Mouse (Mus musculus) forebrain, embryonic 10.5 days (tissue): ENCODE data around the gene Atoh8. TPM values are rescaled to one million over a fixed set of nuclear protein-coding genes. Genes with fewer than 3 reads are reported as not detected.

ENCODE experiments used
- DNase-seq: peaks from one replicate; pipeline ENCODE4 v3.0.0-alpha.2; 2017; ENCODE audit warnings: low spot score; ENCODE audit errors: extremely low spot score
- H3K27ac ChIP-seq: fragments of 300-500 bp; sonication (generic); 2 replicates; pipeline ENCODE4 v1.5.1; 2016; ENCODE audit warnings: mild to moderate bottlenecking
- H3K27me3 ChIP-seq: fragments of 300-500 bp; sonication (generic); 2 replicates; pipeline ENCODE4 v1.6.1; 2016; ENCODE audit warnings: mild to moderate bottlenecking; ENCODE audit not compliant: poor library complexity, severe bottlenecking
- H3K36me3 ChIP-seq: fragments of 300-500 bp; sonication (generic); replicated peaks from 2 replicates; pipeline ENCODE4 v1.6.1; 2016; ENCODE audit warnings: mild to moderate bottlenecking, moderate library complexity
- H3K4me1 ChIP-seq: fragments of 300-500 bp; sonication (generic); 2 replicates; pipeline ENCODE4 v1.6.1; 2016
- H3K4me3 ChIP-seq: fragments of 300-500 bp; sonication (generic); 2 replicates; pipeline ENCODE4 v1.5.1; 2016; ENCODE audit warnings: mild to moderate bottlenecking, moderate library complexity
- H3K9me3 ChIP-seq: fragments of 300-500 bp; sonication (generic); 2 replicates; pipeline ENCODE4 v1.6.1; 2016; ENCODE audit warnings: mild to moderate bottlenecking, moderate library complexity
- WGBS: fragments of 180-500 bp; shearing (Covaris S2); methylation state at CpG from one replicate; pipeline ENCODE4 v1.1.7; 2016; 5-methylcytosine and 5-hydroxymethylcytosine counted together
- polyA plus RNA-seq: library from polyadenylated mRNA; unstranded; fragments of >200 nt; fragmentation: Nextera tagmentation; extraction: Ambion mirVana; gene quantifications from 2 replicates; pipeline ENCODE4 v1.2.1, GENCODE M21; 2016

Atoh8 gene
- polyA plus RNA-seq, 1 experiment from 2014 or later = 11.2 TPM

- peaks cover 7% of the 10 kb centered on the region for H3K4me1 ChIP-seq
- no peak for DNase-seq
- no peak overlapping the region for H3K4me3 ChIP-seq
- H3K36me3 ChIP-seq = no peaks in the 10 kb centered on the region
- 87% methylated on average over 5 of the region's 5 CpGs for WGBS
- no peaks in the 10 kb centered on the region for H3K9me3 ChIP-seq
- no peak overlapping the region for H3K27ac ChIP-seq
- H3K27me3 ChIP-seq = 0 out of 2 replicates have a peak, but pooled peaks cover 3% of the 10 kb centered on the region
Observed at GRCm38 (mm10) chr6:72270258-72270657, 34.9 kb upstream of the Atoh8 start.

- Histone ChIP-seq H3K4me1 (peaks cover 7% of the 10 kb centered on the region), H3K9me3 (no peaks in the 10 kb centered on the region), H3K36me3 (no peaks in the 10 kb centered on the region), H3K27ac (no peak overlapping the region), H3K4me3 (no peak overlapping the region), H3K27me3 (0 out of 2 replicates have a peak, but pooled peaks cover 3% of the 10 kb centered on the region)
- WGBS = 80% methylated on average over 9 of the region's 9 CpGs
- DNase-seq = no peak
Observed at GRCm38 (mm10) chr6:72268149-72268847, 32.9 kb upstream of the Atoh8 start.

GRCm38 (mm10) chr6:72265664-72266063, 30.3 kb upstream of the Atoh8 start:
- no peaks in the 10 kb centered on the region for H3K9me3 ChIP-seq
- DNase-seq = no peak
- no peak overlapping the region for H3K4me3 ChIP-seq
- H3K27ac ChIP-seq = no peak overlapping the region
- no peaks in the 10 kb centered on the region for H3K36me3 ChIP-seq
- peaks cover 11% of the 10 kb centered on the region for H3K4me1 ChIP-seq
- H3K27me3 ChIP-seq = 0 out of 2 replicates have a peak, but pooled peaks cover 3% of the 10 kb centered on the region
- 82% methylated on average over 6 of the region's 6 CpGs for WGBS

- Histone ChIP-seq H3K4me3 (no peak overlapping the region), H3K4me1 (peaks cover 11% of the 10 kb centered on the region), H3K27ac (no peak overlapping the region), H3K36me3 (no peaks in the 10 kb centered on the region), H3K27me3 (peaks cover 12% of the 10 kb centered on the region; the same call in 1 of the 2 replicates), H3K9me3 (no peaks in the 10 kb centered on the region)
- WGBS = 70% methylated on average over 5 of the region's 5 CpGs
- no peak for DNase-seq
Observed at GRCm38 (mm10) chr6:72263679-72264265, 28.4 kb upstream of the Atoh8 start.

- Histone ChIP-seq H3K27ac (no peak overlapping the region), H3K9me3 (no peaks in the 10 kb centered on the region), H3K4me1 (peaks cover 4% of the 10 kb centered on the region; the same call in 1 of the 2 replicates), H3K36me3 (no peaks in the 10 kb centered on the region), H3K27me3 (peaks cover 12% of the 10 kb centered on the region; the same call in 1 of the 2 replicates), H3K4me3 (no peak overlapping the region)
- no peak for DNase-seq
- 82% methylated on average over 12 of the region's 12 CpGs for WGBS
Observed at GRCm38 (mm10) chr6:72261683-72262320, 26.4 kb upstream of the Atoh8 start.

GRCm38 (mm10) chr6:72260981-72261682, 25.8 kb upstream of the Atoh8 start:
- peaks cover 8% of the 10 kb centered on the region; the same call in 1 of the 2 replicates for H3K27me3 ChIP-seq
- H3K36me3 ChIP-seq = no peaks in the 10 kb centered on the region
- H3K4me3 ChIP-seq = no peak overlapping the region
- DNase-seq = peak; percentile 88
- no peak overlapping the region for H3K27ac ChIP-seq
- WGBS = 33% methylated on average over 19 of the region's 19 CpGs
- peaks cover 4% of the 10 kb centered on the region; the same call in 1 of the 2 replicates for H3K4me1 ChIP-seq
- H3K9me3 ChIP-seq = no peaks in the 10 kb centered on the region

- no peak for DNase-seq
- Histone ChIP-seq H3K4me1 (peaks cover 9% of the 10 kb centered on the region), H3K4me3 (no peak overlapping the region), H3K27me3 (peaks cover 8% of the 10 kb centered on the region; the same call in 1 of the 2 replicates), H3K9me3 (no peaks in the 10 kb centered on the region), H3K27ac (no peak overlapping the region), H3K36me3 (no peaks in the 10 kb centered on the region)
- WGBS = 75% methylated on average over 7 of the region's 7 CpGs
Observed at GRCm38 (mm10) chr6:72259474-72259873, 24.1 kb upstream of the Atoh8 start.

- H3K4me1 ChIP-seq = peaks cover 9% of the 10 kb centered on the region
- no peak overlapping the region for H3K4me3 ChIP-seq
- 81% methylated on average over 6 of the region's 6 CpGs for WGBS
- H3K9me3 ChIP-seq = no peaks in the 10 kb centered on the region
- no peak overlapping the region for H3K27ac ChIP-seq
- H3K36me3 ChIP-seq = no peaks in the 10 kb centered on the region
- peaks cover 8% of the 10 kb centered on the region; the same call in 1 of the 2 replicates for H3K27me3 ChIP-seq
- DNase-seq = no peak
Observed at GRCm38 (mm10) chr6:72255294-72255693, 19.9 kb upstream of the Atoh8 start.

- DNase-seq = no peak
Observed at GRCm38 (mm10) chr6:72254588-72255075, 19.3 kb upstream of the Atoh8 start.

GRCm38 (mm10) chr6:72253911-72254587, 18.7 kb upstream of the Atoh8 start:
- H3K27ac ChIP-seq = peak overlapping the region; percentile 20; the same call in 1 of the 2 replicates
- WGBS = 88% methylated on average over 4 of the region's 4 CpGs
- H3K36me3 ChIP-seq = no peaks in the 10 kb centered on the region

More at GRCm38 (mm10) chr6:72254588-72255075, 19.3 kb upstream of the Atoh8 start:
- H3K27ac ChIP-seq = peak overlapping the region; percentile 20; the same call in 1 of the 2 replicates
- H3K9me3 ChIP-seq = no peaks in the 10 kb centered on the region
- peaks cover 9% of the 10 kb centered on the region for H3K4me1 ChIP-seq
- WGBS = 61% methylated on average over 10 of the region's 10 CpGs
- no peak overlapping the region for H3K4me3 ChIP-seq
- H3K36me3 ChIP-seq = no peaks in the 10 kb centered on the region
- peaks cover 2% of the 10 kb centered on the region; the same call in 1 of the 2 replicates for H3K27me3 ChIP-seq

GRCm38 (mm10) chr6:72253168-72253567, 17.8 kb upstream of the Atoh8 start:
- no peak for DNase-seq
- no peaks in the 10 kb centered on the region for H3K27me3 ChIP-seq
- H3K9me3 ChIP-seq = no peaks in the 10 kb centered on the region
- peaks cover 9% of the 10 kb centered on the region for H3K4me1 ChIP-seq
- H3K27ac ChIP-seq = no peak overlapping the region
- H3K4me3 ChIP-seq = no peak overlapping the region
- H3K36me3 ChIP-seq = no peaks in the 10 kb centered on the region
- WGBS = 83% methylated on average over 4 of the region's 4 CpGs

More at GRCm38 (mm10) chr6:72253911-72254587, 18.7 kb upstream of the Atoh8 start:
- peaks cover 9% of the 10 kb centered on the region for H3K4me1 ChIP-seq
- no peaks in the 10 kb centered on the region for H3K9me3 ChIP-seq
- no peak overlapping the region for H3K4me3 ChIP-seq
- no peaks in the 10 kb centered on the region for H3K27me3 ChIP-seq
- DNase-seq = no peak

- H3K4me3 ChIP-seq = no peak overlapping the region
- DNase-seq = no peak
- no peak overlapping the region for H3K27ac ChIP-seq
- WGBS = 88% methylated on average over 1 of the region's 1 CpGs
- H3K36me3 ChIP-seq = no peaks in the 10 kb centered on the region
- H3K4me1 ChIP-seq = peaks cover 9% of the 10 kb centered on the region
- no peaks in the 10 kb centered on the region for H3K27me3 ChIP-seq
- H3K9me3 ChIP-seq = no peaks in the 10 kb centered on the region
Observed at GRCm38 (mm10) chr6:72252433-72252832, 17.1 kb upstream of the Atoh8 start.
